Mouse (Mus musculus): ENCODE results near the gene Baz2b. TPM values are rescaled to one million over a fixed set of nuclear protein-coding genes. Genes with fewer than 3 reads are reported as not detected.

The Baz2b gene
- polyA plus RNA-seq, 2 experiments: 36.0 to 45.6 TPM

DNA sequence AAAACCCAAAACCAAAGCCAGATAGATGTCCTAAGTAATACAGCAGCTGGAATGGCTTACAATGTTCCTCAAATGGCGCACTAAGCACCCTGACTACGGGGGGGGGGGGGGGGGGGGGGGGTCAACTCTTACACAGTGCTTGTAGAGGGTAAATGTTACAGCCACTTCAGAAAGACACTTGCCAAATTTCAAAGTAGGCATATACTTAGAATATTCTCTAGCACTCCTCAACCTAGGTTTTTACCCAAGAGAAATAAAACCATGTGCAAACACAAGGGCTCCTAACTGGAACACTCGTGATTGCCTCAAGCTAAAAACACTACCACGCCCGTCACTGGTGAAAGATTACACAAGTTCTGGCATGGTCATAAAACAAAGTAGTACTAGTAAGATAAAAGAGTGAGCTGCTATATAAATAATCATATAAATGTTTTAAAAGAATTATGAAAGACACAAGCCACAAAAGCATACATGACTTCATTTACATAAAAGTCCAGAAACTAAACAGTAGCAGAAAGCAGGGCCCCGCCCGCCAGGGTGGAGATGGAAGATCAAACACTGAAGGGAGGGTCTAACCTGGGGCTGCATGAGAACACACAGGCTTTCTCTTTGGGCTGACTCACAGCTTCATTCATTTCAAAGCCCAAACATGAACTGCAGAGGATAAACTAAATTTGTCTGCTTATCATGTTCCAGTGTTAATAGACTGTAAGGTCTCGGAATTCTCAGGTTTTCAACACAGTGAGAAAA is 212.0 kb downstream of the Baz2b start:
- 65% methylated on average over 7 of the region's 8 CpGs for WGBS
- no peaks in the 10 kb centered on the region for H3K9me3 ChIP-seq (ENCODE audit: control insufficient read depth, low read length)
- DNase-seq (ENCODE audit: low spot score): no peak
- H3K9ac ChIP-seq (ENCODE audit: low read depth, low read length, severe bottlenecking): no peak overlapping the region
- H3K36me3 ChIP-seq (ENCODE audit: control insufficient read depth, insufficient read depth, low read length): peaks cover 9% of the 10 kb centered on the region
- peaks cover 6% of the 10 kb centered on the region for H3K4me1 ChIP-seq (ENCODE audit: control insufficient read depth, insufficient read depth, low read length)
- no peak for TF ChIP-seq POLR2A (IDR thresholded peaks at IDR 0.05; ENCODE audit: borderline replicate concordance, extremely low read depth, insufficient read depth, insufficient read length)
- ATAC-seq (ENCODE audit: low FRiP score, low read depth): no peak
- H3K27me3 ChIP-seq (ENCODE audit: control insufficient read depth, insufficient read depth, low read length): no peaks in the 10 kb centered on the region
- no peak overlapping the region for H3K4me3 ChIP-seq (replicated peaks; ENCODE audit: low read length)
- no peak overlapping the region for H3K27ac ChIP-seq (replicated peaks; ENCODE audit: low read depth, low read length)
- no peak overlapping the region for H3K4me2 ChIP-seq (replicated peaks; ENCODE audit: low read depth, low read length, severe bottlenecking)

DNA sequence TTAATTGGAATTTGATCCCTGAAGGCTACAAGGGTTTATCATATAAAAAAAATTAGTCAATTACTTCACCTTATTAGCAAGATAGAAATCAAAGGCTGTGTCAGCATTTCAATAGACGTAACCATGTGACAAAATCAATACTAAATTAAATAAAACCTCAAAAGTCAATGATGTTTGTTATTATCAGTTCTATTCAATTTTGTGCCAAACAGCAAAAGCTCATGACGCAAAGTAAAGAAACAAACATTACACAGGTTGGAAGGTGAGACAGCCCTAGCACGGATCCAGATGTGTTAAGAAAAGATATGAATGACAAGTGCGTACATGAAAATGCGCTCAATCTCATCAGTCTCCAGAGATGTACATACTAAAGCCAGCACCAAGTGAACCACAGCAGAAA is 212.7 kb downstream of the Baz2b start:
- no peak overlapping the region for H3K4me3 ChIP-seq (replicated peaks; ENCODE audit: low read length)
- DNase-seq (ENCODE audit: low spot score): no peak
- H3K4me2 ChIP-seq (replicated peaks; ENCODE audit: low read depth, low read length, severe bottlenecking): no peak overlapping the region
- H3K9ac ChIP-seq (ENCODE audit: low read depth, low read length, severe bottlenecking): no peak overlapping the region
- no peak for TF ChIP-seq POLR2A (IDR thresholded peaks at IDR 0.05; ENCODE audit: borderline replicate concordance, extremely low read depth, insufficient read depth, insufficient read length)
- WGBS: 93% methylated on average over 5 of the region's 5 CpGs
- peaks cover 9% of the 10 kb centered on the region for H3K36me3 ChIP-seq (ENCODE audit: control insufficient read depth, insufficient read depth, low read length)
- H3K27me3 ChIP-seq (ENCODE audit: control insufficient read depth, insufficient read depth, low read length): no peaks in the 10 kb centered on the region
- peaks cover 10% of the 10 kb centered on the region for H3K4me1 ChIP-seq (ENCODE audit: control insufficient read depth, insufficient read depth, low read length)
- no peaks in the 10 kb centered on the region for H3K9me3 ChIP-seq (ENCODE audit: control insufficient read depth, low read length)
- ATAC-seq (ENCODE audit: low FRiP score, low read depth): no peak
- H3K27ac ChIP-seq (replicated peaks; ENCODE audit: low read depth, low read length): no peak overlapping the region

DNA sequence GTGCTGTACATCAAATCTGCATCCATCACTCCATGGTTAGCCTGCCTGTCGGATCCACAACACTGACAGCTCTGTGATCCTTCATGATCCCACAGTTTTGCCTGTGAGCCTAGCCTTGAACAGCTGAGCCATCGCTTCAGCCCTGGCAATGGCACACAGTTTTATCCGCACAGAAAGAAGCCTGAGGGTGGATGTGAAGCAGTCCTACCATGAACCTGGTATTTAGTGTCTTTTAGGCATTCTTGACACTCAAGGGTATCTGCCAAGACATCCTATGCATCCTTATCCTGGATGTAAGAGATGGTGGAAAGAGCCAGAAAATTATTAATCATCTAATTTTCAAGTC is 216.5 kb downstream of the Baz2b start:
- WGBS: 41% methylated on average over 3 of the region's 3 CpGs
- Histone ChIP-seq H3K9ac (ENCODE audit: low read depth, low read length, severe bottlenecking) (peak overlapping the region; percentile 25; the same call in 1 of the 2 replicates), H3K9me3 (ENCODE audit: control insufficient read depth, low read length) (no peaks in the 10 kb centered on the region), H3K4me1 (ENCODE audit: control insufficient read depth, insufficient read depth, low read length) (peaks cover 13% of the 10 kb centered on the region), H3K4me2 (replicated peaks; ENCODE audit: low read depth, low read length, severe bottlenecking) (no peak overlapping the region), H3K27ac (replicated peaks; ENCODE audit: low read depth, low read length) (0 out of 2 replicates have a peak overlapping the region, but pooled peaks have one; percentile 38), H3K4me3 (replicated peaks; ENCODE audit: low read length) (no peak overlapping the region), H3K27me3 (ENCODE audit: control insufficient read depth, insufficient read depth, low read length) (no peaks in the 10 kb centered on the region), H3K36me3 (ENCODE audit: control insufficient read depth, insufficient read depth, low read length) (0 out of 2 replicates have a peak, but pooled peaks cover 6% of the 10 kb centered on the region)
- ATAC-seq (ENCODE audit: low FRiP score, low read depth): no peak
- DNase-seq (ENCODE audit: low spot score): no peak
- TF ChIP-seq POLR2A (IDR thresholded peaks at IDR 0.05; ENCODE audit: borderline replicate concordance, extremely low read depth, insufficient read depth, insufficient read length): no peak

DNA sequence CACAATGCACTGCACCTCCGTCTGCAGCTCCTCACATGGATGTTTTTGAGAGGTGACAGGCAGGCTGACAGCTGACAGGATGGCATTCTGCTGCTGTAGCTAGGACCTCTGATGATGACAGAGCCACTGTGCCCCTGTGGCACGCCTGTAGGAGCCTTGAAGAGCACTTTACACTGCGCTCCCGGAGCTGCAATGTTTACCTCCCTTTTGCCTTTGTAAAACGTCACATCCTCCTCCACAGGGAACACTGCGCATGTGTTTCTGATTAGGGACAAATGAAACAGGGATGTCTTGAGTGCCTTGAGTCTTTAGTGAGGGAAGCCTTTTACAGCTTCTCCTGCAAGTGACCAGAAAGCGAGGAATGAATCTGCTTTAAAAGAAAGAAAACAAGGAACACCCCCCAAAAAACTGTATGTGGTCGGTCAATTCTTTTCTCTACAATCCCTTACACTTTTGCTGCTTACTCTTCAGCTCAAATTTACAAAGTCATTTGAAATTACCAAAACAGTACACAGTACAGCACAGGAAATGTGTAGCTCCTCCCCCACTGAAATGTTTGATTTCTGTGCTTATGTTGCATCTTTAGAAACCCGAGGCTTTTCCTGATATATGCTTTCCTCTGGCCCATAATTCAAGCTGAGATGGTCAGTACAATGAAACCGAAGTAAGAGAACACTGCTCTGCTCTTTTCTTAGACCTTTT is 217.0 kb downstream of the Baz2b start:
- Histone ChIP-seq H3K4me3 (replicated peaks; ENCODE audit: low read length) (0 out of 2 replicates have a peak overlapping the region, but pooled peaks have one; percentile 4), H3K27ac (replicated peaks; ENCODE audit: low read depth, low read length) (no peak overlapping the region), H3K4me1 (ENCODE audit: control insufficient read depth, insufficient read depth, low read length) (peaks cover 15% of the 10 kb centered on the region), H3K9ac (ENCODE audit: low read depth, low read length, severe bottlenecking) (peak overlapping the region; percentile 25; the same call in 1 of the 2 replicates), H3K4me2 (replicated peaks; ENCODE audit: low read depth, low read length, severe bottlenecking) (peak overlapping the region; percentile 33; the same call in 1 of the 2 replicates), H3K27me3 (ENCODE audit: control insufficient read depth, insufficient read depth, low read length) (no peaks in the 10 kb centered on the region), H3K9me3 (ENCODE audit: control insufficient read depth, low read length) (no peaks in the 10 kb centered on the region), H3K36me3 (ENCODE audit: control insufficient read depth, insufficient read depth, low read length) (0 out of 2 replicates have a peak, but pooled peaks cover 6% of the 10 kb centered on the region)
- 26% methylated on average over 10 of the region's 10 CpGs for WGBS
- DNase-seq (ENCODE audit: low spot score): peak; percentile 31
- ATAC-seq (ENCODE audit: low FRiP score, low read depth): no peak
- TF ChIP-seq POLR2A (IDR thresholded peaks at IDR 0.05; ENCODE audit: borderline replicate concordance, extremely low read depth, insufficient read depth, insufficient read length): no peak

DNA sequence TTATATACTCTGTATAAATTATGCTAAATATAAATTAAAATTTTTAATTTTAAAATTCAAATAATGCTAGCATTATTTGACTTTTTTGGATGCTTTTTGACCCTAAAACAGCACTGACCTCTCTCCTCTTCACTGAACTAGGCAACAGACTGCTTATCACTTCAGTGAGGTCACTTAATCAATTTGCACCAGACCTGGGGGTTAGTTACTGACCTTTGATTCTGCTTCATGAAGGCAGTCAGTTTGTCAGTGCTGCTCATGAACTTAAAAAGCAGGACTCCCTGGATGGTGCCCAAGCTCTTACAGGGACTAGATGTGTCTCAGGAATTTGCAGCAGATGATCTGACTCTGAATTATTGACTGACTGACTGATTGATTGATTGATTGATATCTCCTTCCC is 217.9 kb downstream of the Baz2b start:
- no peak for ATAC-seq (ENCODE audit: low FRiP score, low read depth)
- no peak overlapping the region for H3K4me2 ChIP-seq (replicated peaks; ENCODE audit: low read depth, low read length, severe bottlenecking)
- H3K36me3 ChIP-seq (ENCODE audit: control insufficient read depth, insufficient read depth, low read length): 0 out of 2 replicates have a peak, but pooled peaks cover 6% of the 10 kb centered on the region
- no peak for DNase-seq (ENCODE audit: low spot score)
- H3K4me3 ChIP-seq (replicated peaks; ENCODE audit: low read length): no peak overlapping the region
- no peak overlapping the region for H3K9ac ChIP-seq (ENCODE audit: low read depth, low read length, severe bottlenecking)
- no peak overlapping the region for H3K27ac ChIP-seq (replicated peaks; ENCODE audit: low read depth, low read length)
- peaks cover 20% of the 10 kb centered on the region for H3K4me1 ChIP-seq (ENCODE audit: control insufficient read depth, insufficient read depth, low read length)
- TF ChIP-seq POLR2A (IDR thresholded peaks at IDR 0.05; ENCODE audit: borderline replicate concordance, extremely low read depth, insufficient read depth, insufficient read length): no peak
- no peaks in the 10 kb centered on the region for H3K9me3 ChIP-seq (ENCODE audit: control insufficient read depth, low read length)
- H3K27me3 ChIP-seq (ENCODE audit: control insufficient read depth, insufficient read depth, low read length): no peaks in the 10 kb centered on the region
